Comparison of ENCODE assay signal across 9 mouse cellular contexts in the genomic region with DNA sequence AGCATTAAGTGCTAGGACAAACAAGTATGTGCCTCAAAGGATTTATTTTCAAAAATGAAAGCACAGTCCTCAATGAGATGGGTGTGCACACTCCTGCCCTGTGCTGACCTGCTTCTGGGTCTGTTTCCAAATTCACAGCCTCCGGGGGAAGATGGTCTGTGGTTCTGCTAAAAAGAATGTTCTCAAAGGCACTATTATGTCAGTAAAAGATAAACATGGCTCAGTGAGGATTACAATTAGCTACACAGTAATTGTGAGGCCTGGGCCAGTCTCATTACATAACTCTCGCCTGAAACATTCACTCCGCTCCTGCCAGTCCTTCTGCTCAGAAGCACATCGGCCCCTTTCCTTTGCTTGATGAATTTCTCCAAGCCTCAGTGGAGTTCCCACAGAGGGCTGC. TPM values are rescaled to one million over a fixed set of nuclear protein-coding genes. Genes with fewer than 3 reads are reported as not detected.
DNase-seq lines count a peak whose midpoint lies in the region; ATAC-seq and TF ChIP-seq lines count a peak whose summit lies in the region.
"Had no signal": no experiment of that assay in that cellular context is flagged by ENCODE, and none has a peak within 500 bp of the region (broad histone marks: within the 10 kb centered on the region; RNA-seq: fewer than 3 reads in every experiment).

No protein-coding gene starts in this region.

- H3K9ac ChIP-seq in heart, adult 2 months (ENCODE audit: low read depth, low read length), result no peak overlapping the region
- no peak overlapping the region for H3K9ac ChIP-seq in heart, embryonic 11.5 days (ENCODE audit: low read depth, low read length)

- no peak overlapping the region for H3K4me3 ChIP-seq in heart, adult 2 months
- H3K4me3 ChIP-seq in heart, embryonic 11.5 days (ENCODE audit: low read depth, low read length), result no peak overlapping the region

- peak in 1 of 2 experiments; percentile 16 for DNase-seq in heart, adult 2 months
- peak; percentile 30 for DNase-seq in right cerebral cortex, adult 18-20 months
- no peak for DNase-seq in right cerebral cortex, postnatal 4 days
- peak; percentile 10 to 65 for DNase-seq in kidney, postnatal 25 days
- peak; percentile 54 for DNase-seq in testis, postnatal 10 days (ENCODE audit: low spot score)
- DNase-seq in thymus, postnatal 25 days, result no peak
- no peak for DNase-seq in spleen, postnatal 10 days (ENCODE audit: low spot score in 2 of 2)

- intact Hi-C loops in heart, adult 2 months (cut with DNase I), result no loop called here

- WGBS in heart, adult 2 months, result 70% methylated on average over 4 of the region's 4 CpGs
- 83% methylated on average over 4 of the region's 4 CpGs for WGBS in heart, embryonic 11.5 days (ENCODE audit: insufficient replicate concordance)

- no peak for TF ChIP-seq EP300 in heart, adult 2 months (IDR thresholded peaks at IDR 0.05; ENCODE audit: insufficient read depth, low read depth, low read length)

- H3K4me1 ChIP-seq in heart, adult 2 months (ENCODE audit: control insufficient read depth, insufficient read depth, low read length), result no peaks in the 10 kb centered on the region
- no peaks in the 10 kb centered on the region for H3K4me1 ChIP-seq in heart, embryonic 11.5 days (ENCODE audit: control insufficient read depth, insufficient read depth, low read length)

- H3K4me2 ChIP-seq in heart, embryonic 11.5 days, result no peak overlapping the region

- no peak for TF ChIP-seq CTCF in heart, adult 2 months (IDR thresholded peaks at IDR 0.05)

- H3K27ac ChIP-seq in heart, adult 2 months, result peak overlapping the region; percentile 23
- H3K27ac ChIP-seq in heart, embryonic 11.5 days (ENCODE audit: low read depth, low read length), result no peak overlapping the region
- H3K27ac ChIP-seq: macrophage had no signal

- TF ChIP-seq POLR2A in heart, adult 2 months (IDR thresholded peaks at IDR 0.05; ENCODE audit: insufficient read depth, low read depth, low read length), result no peak

- no peak for ATAC-seq in heart, embryonic 11.5 days (replicated peaks; ENCODE audit: insufficient number of reproducible peaks, low FRiP score, low TSS enrichment)

- H3K27me3 ChIP-seq in heart, adult 2 months (ENCODE audit: control insufficient read depth, insufficient read depth, low read length), result no peaks in the 10 kb centered on the region
- H3K27me3 ChIP-seq in heart, embryonic 11.5 days (ENCODE audit: control insufficient read depth, insufficient read depth, low read length), result no peaks in the 10 kb centered on the region

- no peaks in the 10 kb centered on the region for H3K9me3 ChIP-seq in heart, embryonic 11.5 days (replicated peaks; ENCODE audit: control insufficient read depth, low read length)

- H3K36me3 ChIP-seq in heart, adult 2 months (ENCODE audit: control insufficient read depth, insufficient read depth, low read length), result peaks cover 7% of the 10 kb centered on the region
- peaks cover 25% of the 10 kb centered on the region for H3K36me3 ChIP-seq in heart, embryonic 11.5 days (ENCODE audit: control insufficient read depth, insufficient read depth, low read length)

- H3K79me2 ChIP-seq in heart, adult 2 months (replicated peaks; ENCODE audit: control insufficient read depth, insufficient read depth, low read length), result no peaks in the 10 kb centered on the region

RNA-seq across cellular contexts. Expression of a gene that starts 18.6 kb away (rescaled TPM):
- total RNA-seq in heart, adult 2 months (2021), result 10 to 100 TPM; 10.8 to 10.9 TPM
- 8.0 and 11.7 TPM in 2 replicates for polyA plus RNA-seq in heart, adult 2 months (2012; rRNA removed)
- polyA plus RNA-seq in heart, embryonic 11.5 days (2014; fragmentation: Nextera tagmentation; extraction: Ambion mirVana), result 41.3 and 45.1 TPM in 2 replicates

RNA-seq across cellular contexts. Expression of a gene that starts 27.0 kb away (rescaled TPM):
- under 1 TPM; 0.70 to 0.84 TPM for total RNA-seq in heart, adult 2 months (2021)
- polyA plus RNA-seq in heart, adult 2 months (2012; rRNA removed), result 0.27 and 0.44 TPM in 2 replicates
- polyA plus RNA-seq in heart, embryonic 11.5 days (2014; fragmentation: Nextera tagmentation; extraction: Ambion mirVana), result 8.1 and 8.9 TPM in 2 replicates

Comparison
In these comparisons a context has a peak if more than half of its experiments do, and no peak if none do; other contexts are left out.
1. DNase-seq: peak in right cerebral cortex, adult 18-20 months (single experiment), kidney, postnatal 25 days (2 of 2) and testis, postnatal 10 days (single experiment); none in right cerebral cortex, postnatal 4 days (single experiment), thymus, postnatal 25 days (single experiment) and spleen, postnatal 10 days (0 of 2).